Mouse (Mus musculus) testis, postnatal 10 days (tissue): Measurements from ENCODE around the gene Slxl1.
"Not testable (repeated sequence)": the region's sequence is repeated elsewhere in the genome, so short reads cannot be mapped to it uniquely, and the experiment has no call there.

ENCODE experiments used
- DNase-seq: peaks from one replicate; pipeline ENCODE4 v3.0.0; 2021; ENCODE audit warnings: low spot score

Gene Slxl1

DNA sequence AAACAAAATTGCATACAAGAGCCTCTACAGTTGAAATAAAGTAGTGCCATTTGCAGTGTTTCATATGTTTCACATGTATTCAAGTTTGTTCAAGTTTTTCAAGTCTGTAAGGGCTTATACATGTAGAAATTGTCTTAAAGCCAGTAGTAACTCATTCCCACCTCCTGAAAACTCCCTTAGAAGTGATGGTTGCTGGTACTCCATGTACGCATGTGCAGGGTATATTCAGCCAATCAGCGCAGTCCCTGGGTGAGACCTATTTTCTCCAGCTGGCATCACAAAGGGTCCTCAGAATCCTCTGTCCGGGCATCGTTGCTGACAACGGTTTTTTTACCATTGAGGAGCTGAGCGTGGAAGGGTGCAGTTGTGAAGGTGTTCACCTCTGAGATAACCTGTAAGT lies at the start of gene Slxl1:
Gene Slxl1 (plus strand): TSS at position 301 of the 400 bp plus-strand sequence.
- not testable (repeated sequence) for DNase-seq
